Mouse (Mus musculus) monocyte, adult 2 months (primary cell): ENCODE data around the gene Ssr1.
A peak's percentile ranks its signal among the peaks of the same experiment; 100 is the strongest.

Source experiments
- DNase-seq, 2 experiments: peaks; one replicate each; pipeline ENCODE4 v3.0.0; 2022; ENCODE audit warnings: low spot score in 2 of 2, low read depth in 1 of 2

The Ssr1 gene

DNA sequence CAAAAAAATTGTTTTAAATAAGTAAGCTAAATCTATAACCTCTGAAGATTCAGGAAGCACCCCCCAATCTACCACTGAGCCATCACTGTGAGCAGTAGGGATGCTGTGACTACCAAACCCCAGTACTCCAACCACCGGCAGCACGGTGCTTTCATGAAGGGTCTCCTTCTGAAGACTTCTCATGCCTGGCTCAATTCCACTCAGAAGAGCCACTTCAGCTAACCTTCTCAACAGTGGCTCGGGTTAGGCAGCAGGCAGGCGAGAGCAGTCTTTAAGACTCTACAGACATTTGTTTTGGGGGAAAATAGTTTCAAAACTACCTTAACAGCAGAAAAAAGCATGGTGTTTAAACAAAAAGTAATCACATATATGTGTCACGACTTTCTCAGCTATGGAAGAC, 13.0 kb downstream of the Ssr1 start:
- no peak for DNase-seq

DNA sequence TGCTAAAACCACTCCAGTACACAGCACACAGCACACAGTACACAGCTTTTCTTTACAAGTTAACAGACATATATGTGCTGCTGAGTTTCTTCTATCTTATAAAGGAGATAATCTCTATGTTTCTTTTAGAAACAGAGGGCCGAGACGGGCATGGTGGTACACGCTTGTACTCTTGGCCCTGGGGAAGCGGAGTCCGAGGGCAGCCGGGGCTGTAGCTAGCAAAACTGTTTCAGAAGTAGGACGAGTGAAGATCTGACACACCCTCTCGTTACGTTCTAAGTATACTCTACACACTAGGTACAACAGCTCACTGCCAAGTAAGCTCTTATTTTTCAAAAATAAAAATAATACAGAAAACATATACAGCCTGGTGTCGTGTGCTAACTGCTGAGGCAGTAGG, 13.7 kb downstream of the Ssr1 start:
- DNase-seq = no peak

DNA sequence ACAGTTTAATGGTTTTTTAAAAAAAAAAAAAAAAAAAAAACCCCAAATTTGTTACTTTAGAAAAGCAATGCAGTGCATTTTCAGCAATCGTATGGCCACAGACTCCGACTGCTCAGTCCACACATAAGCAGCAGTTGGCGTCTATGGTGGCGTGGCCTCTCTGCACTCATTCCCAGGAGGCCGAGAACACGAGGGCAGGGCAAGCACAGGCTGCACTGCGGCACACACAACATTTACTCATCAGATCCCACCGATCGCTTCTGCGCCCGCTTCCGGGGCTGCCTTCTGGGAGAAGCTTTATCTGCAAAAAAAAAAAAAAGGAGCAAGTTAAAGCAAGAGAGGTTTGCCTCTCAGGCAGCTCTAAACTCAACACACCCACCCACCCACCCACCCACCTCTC, 14.5 kb downstream of the Ssr1 start:
- no peak for DNase-seq

DNA sequence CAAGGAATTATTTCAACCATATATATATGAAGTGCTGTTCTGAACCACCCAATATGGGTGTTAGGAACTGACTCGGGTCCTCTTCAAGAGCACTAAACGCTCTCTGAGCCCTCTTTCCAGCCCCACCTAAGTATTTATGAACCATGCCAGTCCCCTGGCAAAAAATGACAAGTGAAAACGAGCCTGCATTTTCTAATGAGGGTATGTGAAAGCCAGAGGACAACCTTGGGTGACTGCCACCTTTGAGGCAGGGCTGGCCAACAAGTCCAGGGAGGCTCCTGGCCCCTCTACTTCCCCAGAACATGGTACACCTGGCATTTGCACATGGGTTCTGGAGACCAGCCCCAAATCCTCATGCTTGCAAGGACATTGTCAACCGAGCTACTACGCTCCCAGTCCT, 19.3 kb downstream of the Ssr1 start:
- no peak for DNase-seq

DNA sequence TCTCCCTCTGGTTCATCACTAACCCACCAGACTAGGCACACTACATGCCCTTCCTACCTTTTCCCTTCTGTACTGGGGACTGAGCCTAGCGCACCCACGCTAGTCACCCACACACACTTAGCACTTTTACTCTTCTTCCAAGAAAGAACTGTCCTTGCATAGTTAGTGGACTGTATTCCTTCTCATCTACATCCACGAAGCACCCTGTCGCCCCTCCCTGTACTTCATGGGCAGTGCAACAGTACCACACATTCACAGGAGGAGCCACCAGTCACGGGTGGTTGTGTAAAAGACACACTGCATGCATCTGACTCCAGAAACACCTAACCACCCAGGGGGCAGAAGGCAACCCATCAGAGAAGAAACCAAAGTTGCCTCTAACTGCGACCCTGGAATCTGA, 20.0 kb downstream of the Ssr1 start:
- DNase-seq = no peak

DNA sequence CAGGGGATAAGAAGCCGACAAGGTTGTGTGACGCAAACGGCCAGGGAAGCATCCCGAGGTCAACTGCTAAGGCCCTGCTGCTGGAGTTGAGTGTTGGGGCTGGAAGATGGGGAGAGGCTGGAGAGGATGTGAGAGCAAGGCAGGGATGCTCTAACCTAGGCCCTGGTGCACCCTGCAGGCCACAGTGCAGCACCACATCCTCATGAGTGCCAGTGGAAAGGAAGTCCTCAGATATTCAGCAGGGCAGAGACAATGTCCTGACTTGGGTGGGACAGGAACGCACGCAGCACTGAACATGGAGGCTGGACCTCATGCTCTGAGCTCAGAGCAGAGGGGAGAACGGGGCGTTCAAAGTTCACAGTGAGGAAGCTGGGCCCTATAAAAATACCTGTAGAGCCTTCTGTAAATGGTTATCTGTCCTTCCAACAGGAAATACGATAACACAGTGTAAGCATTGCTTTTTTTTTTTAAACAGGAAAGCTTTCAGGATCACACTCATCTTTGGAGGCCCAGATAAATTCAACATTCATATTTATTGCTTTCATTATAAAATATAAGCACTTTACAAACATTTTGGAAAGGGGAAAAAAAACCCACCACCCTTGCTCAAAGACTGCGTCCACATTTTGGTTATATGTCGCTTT, 23.0 kb downstream of the Ssr1 start:
- no peak for DNase-seq

DNA sequence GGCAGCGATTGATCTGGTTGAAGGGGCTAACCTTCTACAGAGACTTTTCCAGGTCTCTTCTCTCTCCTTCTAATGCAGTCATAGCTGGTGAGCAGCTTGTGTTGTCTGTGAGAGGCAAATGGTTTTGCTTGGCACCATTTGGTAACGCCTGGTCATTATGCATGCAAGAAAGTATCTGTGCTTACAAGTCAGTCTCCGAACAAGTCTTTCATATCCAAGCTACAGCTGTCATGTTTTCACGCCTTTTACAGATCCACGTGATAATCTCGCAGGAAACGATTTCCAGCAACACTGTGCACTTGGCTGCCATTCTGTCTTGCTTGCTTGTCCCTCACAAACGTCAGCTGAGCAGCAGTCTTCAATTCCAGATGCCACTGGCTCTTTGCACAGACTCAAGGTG, 24.0 kb downstream of the Ssr1 start:
- DNase-seq = no peak

DNA sequence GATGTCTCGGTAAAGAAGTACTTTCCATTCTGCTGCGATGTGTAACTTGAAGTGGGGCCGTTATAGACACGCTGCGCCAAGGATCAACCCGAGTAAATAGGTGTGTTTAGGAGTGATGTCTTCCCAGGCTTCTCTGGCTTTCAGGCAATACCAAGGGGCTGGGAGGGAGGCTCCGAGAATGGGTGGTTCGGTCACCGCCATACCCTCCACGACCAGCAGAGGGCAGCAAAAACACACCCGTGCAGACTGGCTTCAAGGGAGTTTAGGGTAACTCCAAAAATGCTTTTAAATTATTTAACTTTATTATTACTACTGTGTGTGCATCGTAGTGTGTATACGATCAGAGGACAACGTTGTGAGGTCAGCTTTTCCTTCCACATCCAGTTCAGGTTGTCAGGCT, 24.7 kb downstream of the Ssr1 start:
- DNase-seq = peak; percentile 58 to 74

DNA sequence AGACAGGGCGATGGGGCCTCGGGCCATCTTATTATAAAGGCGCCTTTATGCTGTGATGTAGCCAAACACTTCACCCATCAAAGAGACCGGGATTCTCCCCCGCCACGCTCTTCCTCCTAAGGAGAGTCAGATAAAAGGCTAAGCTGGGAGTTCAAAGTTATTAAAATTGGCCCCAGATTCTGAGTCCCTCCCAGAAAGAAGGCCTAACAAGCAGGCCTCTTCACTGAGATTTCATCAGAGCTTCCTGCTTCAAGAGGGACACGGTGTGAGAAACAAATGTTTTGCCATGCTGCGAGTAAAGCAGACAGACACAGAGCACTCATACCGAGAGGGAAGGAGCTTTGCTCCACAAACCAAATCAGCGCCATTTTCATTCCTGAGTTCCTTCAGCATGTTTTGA, 26.5 kb downstream of the Ssr1 start:
- DNase-seq = no peak

DNA sequence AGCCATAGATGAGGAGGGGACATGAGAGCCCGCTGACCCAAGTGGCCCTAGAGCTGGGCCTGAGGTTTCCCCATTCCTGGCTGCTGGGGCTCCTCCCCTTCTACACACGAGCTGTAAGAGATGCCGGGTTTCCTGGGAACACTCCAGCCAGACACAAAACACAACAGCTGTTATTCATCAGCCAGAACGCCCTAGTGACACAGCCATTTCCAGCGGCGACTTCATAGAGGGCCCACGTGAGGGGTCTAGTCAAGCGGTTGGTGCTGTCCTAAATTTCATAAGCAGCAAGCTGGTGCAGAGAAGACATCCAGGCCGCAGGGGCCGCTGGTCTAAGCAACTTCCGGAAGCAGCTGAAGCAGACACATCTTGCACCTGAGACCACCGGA, 27.0 kb downstream of the Ssr1 start:
- no peak for DNase-seq

DNA sequence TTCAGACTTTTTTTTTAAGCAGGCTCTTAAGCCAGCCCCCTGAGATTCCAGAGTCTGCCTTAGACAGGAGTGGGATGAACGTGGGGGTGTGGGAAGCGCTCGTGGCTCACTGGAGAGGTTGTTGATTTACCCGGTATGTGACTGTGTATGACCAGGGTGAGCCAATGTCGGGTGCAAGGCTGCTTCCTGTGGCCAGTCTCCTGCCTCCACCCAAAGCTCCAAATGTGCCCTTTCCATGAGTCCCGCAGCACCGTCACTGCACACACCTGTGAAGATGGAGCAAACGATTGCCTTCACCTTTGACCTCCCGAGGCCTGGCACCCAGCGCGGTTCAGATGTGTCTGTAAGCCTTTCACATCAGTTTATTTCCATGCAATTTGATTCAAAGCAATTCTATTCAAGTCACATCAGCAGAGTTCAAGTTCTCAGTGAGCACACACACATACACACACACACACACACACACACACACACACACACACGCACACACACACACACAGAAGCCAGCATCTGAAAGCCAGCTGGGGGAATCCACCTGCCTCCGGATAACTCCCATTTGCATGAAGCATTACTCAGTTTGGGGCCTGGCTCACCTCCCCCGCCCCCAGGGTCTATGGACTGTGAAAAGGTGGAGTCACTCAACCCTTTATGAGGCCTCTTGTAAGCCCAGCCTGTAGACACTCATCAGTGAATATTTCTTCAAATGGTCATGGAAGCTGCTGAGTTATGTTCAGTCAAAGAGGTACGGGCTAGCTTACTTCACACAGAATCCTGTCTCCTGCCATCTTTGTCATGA, 27.6 kb downstream of the Ssr1 start:
- DNase-seq = no peak

DNA sequence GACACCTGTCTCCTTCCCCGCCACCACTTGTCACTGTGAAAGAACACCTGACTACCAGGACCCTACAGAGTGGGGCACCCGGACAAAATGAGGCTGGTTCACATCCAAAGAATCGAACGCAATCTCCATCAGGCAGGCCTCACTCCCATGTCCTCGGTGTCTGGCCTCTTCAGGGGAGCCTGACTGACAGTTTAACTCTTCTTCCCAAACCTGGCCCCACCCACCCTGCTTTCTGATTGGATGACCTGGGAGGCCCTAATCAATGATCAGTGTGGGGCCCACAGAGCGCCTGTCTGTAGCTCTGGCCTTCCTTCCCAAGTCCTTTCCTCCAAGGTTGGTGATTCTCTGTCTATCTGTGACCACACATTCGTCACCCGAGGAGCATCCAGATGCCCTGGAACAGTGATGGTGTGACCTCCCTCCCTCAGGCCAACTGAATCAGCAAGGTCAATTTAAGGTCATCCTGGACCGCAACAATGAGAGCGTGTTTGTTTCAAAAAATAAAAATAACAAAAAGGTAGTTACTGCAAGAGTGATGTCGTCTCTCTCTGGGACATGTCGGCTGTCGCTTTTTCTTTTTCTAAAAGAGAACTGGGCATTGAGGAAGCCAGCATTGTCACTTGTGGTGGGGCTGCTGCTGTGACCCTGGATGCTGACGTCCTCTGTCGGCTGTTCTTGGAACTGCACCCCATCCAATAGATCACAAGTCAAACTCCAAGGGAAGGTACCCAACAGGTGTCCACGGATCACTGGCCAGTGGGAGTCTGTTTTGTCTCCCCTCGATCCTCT, 28.7 kb downstream of the Ssr1 start:
- peak in 1 of 2 experiments; percentile 24 for DNase-seq

DNA sequence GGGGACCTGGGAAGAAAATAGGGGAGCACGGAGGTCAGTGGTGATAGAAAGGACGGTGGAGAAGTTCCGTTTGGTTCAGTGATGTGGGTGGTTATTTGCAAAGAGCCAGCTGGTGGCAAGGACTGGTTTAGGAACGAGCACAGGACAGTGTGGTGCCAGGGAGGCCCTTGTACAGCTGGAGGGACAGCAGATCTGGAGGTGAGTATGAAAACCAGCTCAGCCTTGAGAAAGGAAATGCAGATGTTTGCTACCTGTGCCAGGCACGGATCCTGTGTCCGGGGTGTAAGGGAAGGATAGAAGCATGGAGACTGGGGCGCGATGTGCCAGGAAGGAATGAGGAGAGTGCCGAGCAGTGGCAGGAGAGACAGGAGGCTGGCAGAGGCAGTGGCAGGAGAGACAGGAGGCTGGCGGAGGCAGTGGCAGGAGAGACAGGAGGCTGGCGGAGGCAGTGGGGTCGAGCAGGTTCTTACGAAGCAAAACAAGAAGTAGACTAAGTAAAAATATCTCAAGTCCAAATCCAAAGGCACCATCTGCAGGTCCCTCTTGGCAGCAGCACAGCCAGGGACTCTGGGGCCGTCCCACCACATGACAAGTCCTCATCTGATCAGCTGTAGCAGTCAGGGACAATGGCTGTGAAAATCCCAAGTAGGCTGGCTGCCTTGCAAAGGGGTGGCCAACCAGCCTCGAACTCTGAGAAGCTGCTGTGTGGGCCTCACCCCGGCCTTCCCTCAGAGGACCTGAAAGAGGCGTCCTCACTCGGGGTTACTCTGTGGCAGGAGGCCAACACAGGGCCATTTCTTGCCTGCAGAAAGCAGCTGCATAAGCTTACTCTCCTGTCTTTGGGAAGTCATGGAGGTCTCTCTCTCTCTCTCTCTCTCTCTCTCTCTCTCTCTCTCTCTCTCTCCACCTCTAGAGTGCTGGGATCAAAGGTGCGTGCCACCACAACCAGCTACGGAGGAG, 29.6 kb downstream of the Ssr1 start:
- DNase-seq = no peak

DNA sequence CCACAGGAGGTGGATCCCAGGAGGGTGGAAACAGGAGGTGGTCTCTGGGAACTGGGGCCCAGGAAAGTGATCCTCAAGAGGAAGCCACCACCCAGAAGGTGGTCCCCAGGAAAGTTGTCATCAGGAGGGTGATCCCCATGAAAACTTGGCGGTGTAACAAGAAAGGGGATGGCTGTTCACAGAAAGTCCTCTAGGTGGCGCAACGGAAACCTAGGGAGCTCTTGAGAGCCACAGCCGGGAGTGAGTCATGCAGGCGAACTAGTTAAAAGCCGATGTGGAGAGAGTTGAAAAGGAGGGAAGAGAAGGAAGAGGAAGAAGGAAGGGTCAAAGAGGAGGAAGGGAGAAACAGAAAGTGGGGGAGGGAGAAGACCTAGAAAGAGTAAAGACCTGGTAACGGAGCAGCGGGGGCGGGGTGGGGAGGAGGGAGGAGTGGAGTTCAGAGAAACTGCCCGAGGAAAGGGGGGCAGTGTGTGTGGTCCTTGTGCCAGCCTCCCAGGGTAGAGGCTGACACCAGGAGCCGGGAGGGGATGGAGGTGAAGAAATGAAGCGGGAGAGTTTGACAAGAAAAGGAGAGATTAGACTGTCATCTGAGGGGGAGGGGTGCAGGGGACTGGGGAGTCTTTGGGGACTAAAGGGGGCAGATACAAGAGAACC, 30.5 kb downstream of the Ssr1 start:
- peak; percentile 38 to 66 for DNase-seq

DNA sequence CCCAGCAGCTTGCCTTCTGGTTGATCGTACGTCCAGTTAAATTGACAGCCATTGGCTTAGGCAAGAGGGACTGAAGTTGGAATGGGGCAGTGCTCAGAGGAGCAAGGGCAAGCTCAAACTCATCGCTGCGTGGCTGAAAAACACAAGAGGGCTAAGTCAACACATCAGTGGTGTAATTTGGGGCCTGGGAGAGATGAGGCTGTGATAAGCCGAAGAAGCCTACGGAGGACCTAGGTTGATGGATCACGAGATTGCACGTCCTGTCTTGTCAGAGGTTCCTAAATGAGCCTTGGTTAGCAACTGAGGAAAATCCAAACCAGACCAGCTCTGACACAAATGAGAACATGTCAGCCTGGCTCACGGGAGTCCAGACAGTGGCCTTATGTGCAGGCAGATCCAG, 31.5 kb downstream of the Ssr1 start:
- DNase-seq = no peak

DNA sequence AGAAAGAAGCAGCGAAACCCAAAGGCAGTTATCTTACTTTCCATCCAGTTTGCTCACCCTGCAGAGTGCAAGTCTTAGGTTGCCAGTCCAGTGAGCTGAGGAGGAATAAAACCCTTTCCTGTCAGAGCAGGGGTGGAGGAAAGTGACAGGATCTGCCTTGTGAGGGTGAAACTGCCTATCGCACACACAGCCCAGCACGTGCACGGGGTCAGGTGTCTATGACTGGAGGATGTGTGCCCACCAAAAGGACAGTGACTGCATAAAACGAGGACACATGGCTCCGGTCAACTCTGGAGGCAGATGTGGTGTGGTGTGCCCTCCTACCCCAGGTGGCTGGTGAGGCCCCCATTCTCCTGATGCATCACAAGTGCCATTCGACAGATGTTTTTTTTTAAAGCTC, 34.1 kb downstream of the Ssr1 start:
- no peak for DNase-seq

DNA sequence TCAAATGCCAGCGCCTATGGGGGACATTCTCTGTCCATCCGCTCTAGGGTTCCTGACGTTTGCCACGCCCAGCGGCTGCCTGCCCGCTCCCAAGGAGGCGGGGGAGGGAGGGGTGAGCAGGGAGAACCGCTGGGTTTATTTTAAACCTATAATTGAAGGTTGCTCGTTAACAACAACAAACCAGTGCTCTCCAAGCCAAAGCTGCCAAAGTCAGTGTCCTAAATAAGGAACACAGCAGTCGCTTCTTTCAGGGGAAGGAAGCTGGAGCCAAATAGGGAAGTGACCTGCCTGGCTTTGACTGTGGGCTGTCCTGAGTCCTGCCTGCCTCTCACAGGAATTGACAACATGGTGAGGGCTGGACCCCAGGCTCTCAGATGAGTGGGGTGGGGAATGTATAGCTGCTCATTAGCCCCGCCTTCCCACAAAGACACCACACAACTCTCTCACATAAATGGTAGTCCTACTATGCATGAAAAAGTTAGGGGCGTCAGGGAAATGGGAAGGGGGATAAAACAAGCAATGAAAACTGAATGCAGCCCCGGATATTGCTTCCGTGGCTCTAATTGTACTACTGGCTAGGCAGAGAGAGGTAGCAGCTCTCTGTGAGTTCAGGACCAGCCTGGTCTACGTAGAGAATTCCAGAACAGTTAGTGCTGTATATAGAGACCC, 34.6 kb downstream of the Ssr1 start:
- peak; percentile 44 to 49 for DNase-seq

DNA sequence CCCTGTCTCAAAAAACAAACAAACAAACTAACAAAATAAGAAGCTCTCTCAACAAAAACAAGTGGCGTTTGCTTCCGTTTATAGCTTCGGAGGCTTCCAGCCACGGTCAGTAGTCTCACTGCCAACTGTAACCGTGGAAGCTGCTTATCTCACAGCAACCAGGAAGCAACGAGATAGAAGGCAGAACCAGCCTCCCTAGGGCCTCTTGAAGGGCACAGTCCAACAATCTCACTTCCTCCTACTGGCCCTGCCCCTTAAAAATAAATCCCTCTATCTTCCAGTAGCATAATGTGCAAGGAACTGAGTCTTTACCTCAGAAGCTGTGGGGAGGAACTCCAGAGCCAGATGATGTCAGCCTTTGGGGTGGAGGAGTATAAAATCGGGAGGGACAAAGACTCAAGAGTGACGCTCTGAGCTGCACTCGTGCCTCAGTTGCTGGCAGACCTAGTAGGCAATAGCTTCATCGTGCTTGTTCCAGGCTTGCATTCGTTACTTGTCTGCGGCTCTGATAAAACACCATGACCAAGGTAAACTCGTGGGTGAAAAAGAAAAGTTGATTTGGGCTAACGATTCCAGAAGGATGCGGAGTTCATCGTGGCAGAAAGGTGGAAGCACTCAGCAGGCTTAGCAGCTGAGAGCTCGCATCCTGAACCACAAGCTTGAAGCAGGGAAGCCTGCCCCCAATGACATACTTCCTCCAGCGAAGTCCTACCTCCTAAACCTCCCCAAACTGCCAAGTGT, 35.3 kb downstream of the Ssr1 start:
- DNase-seq = peak; percentile 47 to 61

DNA sequence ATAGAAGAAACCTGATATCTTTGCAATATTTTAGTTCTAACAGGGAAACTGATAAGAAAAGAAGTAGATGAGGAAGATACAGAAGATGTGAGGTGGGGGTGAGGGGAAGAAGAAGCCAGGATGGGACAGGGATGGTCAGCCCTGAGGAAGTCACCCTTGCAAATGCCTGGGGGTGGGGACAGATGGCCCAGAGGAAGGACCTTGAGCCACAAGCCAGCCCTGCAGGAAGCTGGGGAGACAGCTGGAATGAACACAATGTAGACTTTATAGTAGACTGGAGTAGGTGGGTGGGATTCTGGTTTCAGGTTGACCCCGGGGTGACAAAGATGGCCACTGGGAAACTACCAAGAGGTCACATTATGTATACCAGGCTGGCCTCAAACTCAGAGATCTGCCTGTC, 39.7 kb downstream of the Ssr1 start:
- DNase-seq = no peak
